Mouse (Mus musculus): ENCODE data around the gene Ypel1.

The Ypel1 gene

DNA sequence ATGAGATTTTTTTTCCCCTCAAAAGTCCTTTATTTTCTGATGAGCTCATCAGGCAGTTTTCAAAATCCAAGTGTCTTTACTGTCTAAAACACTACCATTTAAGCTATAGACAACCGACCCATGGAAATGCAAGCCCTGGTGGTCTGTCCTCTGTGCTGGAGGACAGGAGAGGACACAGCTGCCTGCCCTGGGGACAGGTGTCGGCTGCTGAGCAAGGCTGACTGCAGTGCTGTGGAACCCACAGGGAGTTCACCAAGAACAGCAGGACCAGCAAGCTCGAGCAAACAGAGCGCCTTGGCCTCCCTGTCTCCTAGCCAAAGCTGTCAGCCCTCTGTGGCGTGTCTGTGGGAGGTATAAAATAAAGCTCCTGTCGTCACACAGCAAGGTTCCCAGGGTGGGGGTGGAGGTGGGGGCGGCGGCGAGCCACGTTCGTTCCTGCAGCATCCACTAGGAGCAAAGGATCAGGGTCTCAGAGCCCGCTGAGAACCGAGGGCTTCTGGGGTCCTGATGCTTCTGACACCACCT, 17.2 kb downstream of the Ypel1 start:
- DNase-seq (ENCODE audit: low spot score) = no peak

DNA sequence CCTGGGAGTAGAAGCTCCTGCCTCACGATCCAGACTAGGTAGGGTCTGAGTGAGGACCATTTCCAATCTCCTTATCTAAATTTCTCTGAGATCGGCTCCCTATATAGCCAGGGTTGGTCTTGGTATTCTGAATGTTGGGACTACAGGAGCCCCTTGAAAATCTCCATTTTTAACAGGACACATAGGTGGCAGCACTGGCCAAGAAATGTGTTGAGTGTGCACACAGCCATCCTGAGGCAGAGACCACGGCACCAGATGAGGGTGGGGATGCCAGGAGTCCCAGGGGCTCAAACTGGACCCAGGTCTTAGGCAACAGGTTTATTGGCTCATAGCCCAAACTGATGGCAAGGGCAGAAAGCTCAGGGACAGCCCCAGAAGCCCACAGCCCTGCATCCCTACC, 18.9 kb downstream of the Ypel1 start:
- DNase-seq (ENCODE audit: low spot score) = no peak

DNA sequence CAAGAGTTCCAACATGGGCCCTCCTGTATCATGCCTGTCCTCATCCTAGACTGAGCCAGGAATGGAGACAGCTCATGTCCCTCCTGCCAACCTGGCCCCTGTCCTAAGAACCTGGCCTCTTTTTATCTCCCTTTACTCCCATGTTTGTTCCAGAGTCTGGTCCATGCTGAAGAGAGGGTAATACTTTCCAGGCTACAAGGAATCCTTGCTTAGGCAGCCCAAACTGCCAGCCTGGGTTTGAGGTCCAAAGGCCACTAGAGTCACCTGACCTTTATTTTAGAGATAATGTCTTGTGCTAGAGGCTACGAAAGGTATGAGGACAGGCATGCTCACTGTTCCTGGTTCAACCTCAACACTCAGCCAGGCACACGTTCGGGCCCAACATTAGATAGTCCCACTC, 27.4 kb downstream of the Ypel1 start:
- DNase-seq (ENCODE audit: low spot score) = no peak

DNA sequence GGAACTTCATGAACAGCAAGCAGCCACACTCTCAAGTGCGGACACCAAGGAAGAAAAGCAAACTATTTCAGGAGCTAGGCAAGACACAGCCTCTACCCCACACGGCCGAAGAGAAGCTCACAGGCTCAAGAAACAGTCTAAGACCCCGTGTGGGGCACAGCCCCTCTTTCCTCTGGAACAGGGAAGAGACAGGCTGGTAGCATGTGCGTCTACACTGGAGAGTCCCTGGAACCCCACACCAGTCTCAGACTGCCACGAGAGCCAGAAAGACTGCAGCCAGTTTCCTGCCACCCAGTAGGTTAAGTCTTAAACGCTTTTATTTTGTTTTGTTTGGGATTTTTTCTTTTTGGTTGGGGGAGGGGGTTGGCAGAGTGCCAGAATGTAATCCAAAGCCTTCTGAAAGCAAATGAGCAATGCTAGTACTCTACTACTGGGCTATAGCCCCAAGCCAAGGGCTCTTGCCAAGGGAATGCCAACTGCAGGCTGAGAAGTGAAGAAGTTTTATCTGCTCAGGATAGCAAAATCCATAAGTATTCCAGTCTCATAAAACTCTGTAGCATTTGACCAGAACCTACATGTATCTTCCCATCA, 33.2 kb downstream of the Ypel1 start:
- DNase-seq (ENCODE audit: low spot score) = no peak

DNA sequence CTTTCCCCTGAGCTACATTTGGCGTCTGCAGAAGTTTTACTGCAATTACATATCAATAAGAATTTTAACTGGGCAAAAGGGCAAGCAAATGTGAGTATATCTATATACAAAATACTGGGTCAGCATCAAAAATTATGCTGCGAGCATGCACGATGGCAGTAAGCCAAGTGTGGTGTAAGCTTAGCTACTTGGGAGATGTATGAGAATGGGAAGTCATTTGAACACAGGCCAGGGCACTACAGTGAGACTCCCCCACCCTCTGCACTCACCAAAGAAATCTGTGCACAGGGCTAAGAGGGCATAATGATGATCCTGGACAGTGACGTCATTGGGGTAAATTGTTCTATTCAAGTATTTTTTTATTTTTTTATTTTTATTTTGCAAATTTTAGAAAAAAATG, 35.1 kb downstream of the Ypel1 start:
- no peak for DNase-seq (ENCODE audit: low spot score)

DNA sequence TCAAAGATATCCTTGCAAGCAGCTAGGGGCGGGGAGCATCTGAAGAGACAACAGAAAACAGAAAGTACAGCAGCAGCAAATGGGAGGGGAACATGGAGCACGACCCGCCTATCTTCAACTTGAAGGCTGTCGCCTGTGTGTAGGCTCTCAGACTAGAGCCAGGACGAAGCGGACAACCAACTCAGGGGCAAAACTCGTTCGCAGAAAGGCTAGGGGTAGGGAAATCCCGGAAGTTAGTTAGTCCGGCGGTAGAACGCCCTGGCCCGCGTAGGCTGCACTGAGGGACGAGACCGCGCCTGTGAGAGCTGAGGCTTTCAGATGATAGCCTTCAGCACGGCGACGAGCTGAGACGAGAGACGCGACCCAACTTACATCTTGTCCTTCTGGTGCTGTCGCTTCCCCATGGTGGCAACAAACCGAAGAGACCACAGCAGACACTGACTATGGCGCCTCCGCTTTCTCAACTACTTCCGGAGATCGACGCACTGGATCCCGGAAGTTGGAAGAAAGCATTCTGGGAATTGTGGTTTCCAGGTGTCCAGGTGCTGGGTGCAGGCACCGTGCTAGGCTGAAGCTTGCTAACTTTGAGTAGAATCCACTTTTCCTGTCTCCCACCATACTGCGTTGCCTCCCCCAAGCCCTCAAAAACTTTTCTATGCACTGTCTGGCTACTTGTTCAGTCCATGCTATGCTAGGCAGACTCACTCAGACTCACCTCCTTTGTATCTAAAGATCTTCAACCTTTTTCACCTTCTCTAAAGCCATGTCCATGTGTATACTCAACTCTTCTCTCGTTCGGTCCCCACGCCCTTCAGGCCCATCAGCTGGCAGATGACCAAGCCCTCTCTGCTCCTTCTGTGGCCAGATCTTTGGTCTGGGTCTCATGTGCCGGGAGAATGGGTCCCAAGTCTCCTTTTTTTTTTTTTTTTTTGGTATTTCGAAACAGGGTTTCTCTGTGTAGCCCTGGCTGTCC, 41.6 kb downstream of the Ypel1 start, which contains the start of gene Ppil2:
Ppil2 (minus strand) TSS at position 487 of the 973 bp plus-strand sequence.
- peak; percentile 69 for DNase-seq (ENCODE audit: low spot score)

DNA sequence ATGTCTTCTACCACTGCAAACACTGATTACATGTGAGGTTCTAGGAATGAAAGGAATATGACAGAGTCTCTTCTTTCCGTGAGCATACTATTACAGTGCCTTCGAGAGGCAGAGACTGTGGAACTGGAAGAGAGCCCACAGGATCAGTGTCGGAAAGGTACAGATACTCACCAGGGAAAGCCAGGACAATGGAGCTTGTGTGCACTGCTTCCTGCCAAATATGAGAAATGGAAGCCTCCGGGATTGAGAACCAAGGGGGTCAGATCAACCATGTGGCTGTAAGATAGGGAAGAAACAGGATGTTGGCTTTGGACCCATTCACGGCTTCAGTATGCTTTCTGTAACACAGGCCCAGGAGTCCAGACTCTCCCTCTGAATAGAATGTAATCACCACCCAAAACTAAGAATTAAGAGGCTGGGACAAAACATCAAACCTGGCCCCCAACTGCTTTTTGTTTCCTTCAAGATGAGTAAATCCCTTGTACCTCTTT, 47.9 kb downstream of the Ypel1 start:
- no peak for DNase-seq (ENCODE audit: low spot score)

DNA sequence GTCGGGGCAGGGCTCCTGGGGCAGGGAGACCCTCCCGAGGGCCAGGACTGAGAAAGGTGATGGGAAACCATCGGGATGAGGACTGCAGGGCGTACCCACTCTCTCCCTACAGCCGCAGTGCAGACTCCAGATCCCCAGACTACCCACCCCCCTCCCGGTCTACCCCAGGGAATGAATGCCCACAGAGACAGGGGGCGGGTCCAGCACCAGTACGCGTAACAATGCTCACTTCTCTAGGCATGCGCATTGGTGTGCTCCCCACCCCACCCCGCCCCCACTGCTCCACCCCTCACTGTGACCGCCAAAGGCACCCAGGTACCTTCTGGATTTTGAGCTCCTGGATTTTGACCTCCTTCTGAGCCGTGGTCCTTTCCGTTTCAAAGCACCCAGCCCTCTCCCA, 52.1 kb downstream of the Ypel1 start:
- no peak for DNase-seq (ENCODE audit: low spot score)

DNA sequence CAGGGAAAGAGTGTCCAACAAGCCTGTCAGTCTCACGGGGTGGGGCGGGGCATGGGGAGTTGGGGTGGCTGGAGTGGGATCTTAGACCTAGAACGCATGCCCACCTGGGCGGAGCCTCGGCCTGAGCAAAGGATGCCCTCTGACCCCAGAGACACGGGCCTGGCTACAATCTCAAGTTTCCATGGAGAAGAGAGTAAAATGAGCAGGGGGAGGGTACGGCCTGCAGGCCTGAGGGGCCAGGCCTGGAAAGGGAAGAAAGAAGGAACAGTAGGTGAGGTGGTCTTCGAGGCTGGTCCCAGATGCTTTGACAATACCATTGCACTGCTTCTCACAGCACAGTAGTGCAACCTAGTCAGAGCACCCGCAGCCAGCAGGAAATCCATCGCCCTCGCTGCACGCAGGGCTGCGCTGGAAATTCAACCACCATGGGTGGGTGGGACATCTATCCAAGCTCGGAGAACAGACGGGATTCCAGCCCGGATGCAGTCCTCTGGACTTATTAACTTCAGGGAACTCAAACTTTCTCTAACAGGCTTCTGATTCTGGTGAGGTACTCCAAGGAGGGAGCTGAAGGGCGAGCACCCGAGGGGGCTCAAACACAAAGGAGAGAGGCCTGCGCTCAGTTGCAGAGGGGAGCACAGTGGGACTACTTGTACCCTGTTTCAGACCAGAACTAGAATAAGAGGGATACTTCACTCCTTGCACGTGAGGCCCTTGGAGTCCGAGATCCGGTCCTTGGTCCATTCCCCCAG, 54.8 kb downstream of the Ypel1 start:
- DNase-seq (ENCODE audit: low spot score) = no peak

DNA sequence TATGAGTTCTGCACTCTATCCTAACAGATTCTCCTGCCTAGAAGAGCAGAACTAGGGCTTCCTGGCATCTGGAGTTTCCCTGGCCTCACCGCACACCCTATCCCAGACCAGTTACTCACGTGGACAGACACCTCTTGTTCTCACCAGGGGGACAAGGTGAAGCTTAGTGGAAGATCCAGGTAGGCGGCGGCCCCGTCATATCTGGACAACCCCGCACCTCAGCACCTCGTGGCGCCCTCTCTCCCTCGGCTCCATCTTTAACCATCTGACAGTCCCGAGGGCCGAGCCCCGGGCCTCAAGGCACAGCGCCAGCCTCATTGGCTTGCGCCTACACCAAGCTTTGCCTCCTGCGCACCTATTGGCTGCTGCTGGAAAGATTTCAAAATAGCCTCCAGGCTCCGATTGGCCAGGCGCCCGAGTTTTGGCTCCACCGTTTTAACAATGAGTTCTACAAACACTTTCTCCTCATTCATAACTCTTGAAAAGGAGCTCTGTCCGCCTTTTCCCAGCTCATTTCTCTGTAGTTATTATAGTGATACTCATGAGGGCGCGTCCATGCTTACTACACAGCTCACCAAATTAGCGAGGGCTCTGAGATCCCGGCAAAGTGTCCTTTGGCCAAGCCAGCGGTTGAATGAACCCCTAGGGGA, 55.5 kb downstream of the Ypel1 start, which contains the start of gene 2610318N02Rik:
2610318N02Rik (minus strand) TSS at position 297 of the 650 bp plus-strand sequence.
- DNase-seq (ENCODE audit: low spot score) = peak; percentile 78

DNA sequence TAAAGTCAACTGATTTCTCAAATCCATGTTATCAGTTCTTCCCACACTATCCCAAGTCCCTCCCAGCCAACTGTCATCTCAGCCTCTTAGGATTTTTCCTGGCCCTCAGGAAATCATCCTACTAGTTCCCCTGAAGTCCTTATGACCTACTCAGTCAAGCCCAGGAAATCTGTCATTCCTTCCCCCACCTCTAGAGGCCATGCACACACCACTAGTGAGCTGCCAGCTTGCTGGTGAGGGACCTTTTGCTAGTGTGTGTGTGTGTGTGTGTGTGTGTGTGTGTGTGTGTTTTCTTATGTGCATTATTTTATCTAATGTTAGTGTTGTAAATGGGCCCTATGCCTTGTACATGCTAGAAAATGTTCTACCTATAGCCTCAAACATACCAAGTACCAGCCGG, 57.8 kb downstream of the Ypel1 start:
- peak; percentile 48 for DNase-seq (ENCODE audit: low spot score)

DNA sequence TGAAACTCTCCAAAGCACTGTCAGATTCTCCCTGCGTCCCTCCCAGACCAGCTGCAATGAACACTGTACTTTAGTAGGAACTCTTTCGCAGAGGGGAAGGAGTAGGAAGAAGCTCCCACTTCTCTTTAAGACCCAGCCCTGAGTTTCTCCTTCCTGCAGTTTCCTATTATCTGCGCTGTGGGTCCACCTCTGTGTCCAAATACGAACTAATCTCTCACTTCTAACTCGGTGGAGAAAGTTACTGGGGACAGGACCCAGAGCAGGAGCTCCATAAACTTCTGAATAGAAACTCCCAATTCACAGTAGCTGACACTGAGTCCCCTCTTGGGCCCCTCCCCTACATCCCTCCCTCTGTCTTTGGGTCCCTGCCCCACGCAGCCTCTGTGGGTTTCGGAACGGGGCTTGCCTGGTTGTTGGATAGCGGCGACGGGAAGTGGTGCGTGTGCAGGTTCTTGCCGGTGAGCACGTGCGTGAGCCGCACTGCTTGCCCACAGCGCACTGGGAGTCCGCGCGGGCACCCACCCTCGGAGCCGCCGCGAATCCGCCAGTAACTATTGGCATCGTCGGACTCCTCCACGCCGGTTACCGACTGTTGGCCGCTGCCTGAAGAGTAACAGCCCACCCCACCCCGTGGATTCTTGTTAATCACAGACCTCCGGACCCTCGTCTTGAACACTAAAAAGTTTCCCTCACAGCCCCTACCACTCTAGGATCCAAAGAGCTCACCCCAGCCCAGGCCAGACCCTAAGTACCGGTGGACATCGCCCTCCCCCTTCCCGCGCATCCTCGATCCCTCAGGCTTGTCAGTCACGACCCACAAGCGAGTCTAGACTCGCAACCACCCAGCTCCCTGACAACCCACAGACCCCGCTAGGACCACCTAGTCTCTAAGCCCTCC, 61.9 kb downstream of the Ypel1 start:
- peak; percentile 50 for DNase-seq (ENCODE audit: low spot score)

DNA sequence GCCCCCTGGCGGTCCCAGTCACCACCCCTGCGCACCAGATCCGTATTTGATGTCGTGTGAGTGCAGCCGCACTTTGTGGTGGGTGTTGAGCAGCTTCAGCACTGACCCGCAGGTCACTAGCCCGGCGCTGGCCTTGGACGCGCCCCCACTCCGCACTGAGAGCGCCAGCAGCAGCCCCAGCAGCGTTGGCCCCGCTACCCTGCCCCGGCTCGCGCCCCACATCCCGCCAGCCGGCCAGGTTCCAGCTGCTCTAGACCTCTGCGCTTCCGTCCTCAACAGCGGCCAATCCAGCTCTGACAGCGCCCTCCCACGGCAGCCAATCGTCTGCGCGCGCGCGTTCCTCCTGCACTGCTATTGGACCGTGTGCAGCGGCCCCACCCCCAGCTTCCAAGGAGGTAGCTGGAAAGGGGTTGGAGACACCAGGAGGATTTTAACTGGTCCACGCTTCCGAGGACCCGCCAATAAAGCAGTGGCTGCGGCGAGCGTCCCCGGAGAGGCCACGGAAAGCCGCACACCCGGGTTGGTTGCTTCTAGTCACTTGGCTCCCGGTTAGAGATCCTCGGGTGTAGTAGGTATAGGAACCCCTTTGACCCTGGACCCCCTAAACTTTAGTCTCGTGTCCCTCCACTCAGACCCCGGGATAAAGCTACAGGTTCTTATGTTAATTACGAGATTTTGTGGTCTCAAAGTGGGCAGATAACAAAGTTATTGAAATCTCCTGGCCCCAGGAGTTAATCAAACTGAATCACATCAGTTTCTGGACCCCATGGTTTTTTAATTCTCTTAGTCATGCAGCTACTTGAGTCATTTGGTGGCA, 62.8 kb downstream of the Ypel1 start, which contains the start of gene Sdf2l1:
Sdf2l1 (minus strand) TSS at position 295 of the 817 bp plus-strand sequence.
- DNase-seq (ENCODE audit: low spot score) = peak; percentile 98

DNA sequence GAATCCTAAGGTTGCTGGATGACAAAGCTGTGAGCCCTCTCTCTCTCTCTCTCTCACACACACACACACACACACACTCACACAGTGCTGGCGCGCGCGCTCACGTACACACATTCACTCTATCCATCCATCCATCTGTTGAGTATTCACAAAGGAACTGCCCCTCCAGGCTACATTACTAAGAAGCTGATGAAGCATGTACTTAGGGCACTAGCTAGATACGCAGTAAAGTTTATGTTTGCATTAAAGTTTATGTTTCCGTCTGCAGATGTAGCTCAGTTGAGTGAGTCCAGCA, 63.4 kb downstream of the Ypel1 start:
- DNase-seq (ENCODE audit: low spot score) = no peak

Measured in testis, postnatal 10 days (tissue).